Mouse (Mus musculus) c-Kit-positive CD71-negative TER-119-negative erythroid progenitor cells, embryonic 14.5 days (primary cell): ENCODE results near the gene Mrpl37.

Experiments
- DNase-seq: peaks from one replicate; pipeline ENCODE4 v3.0.0-alpha.2; 2013; ENCODE audit warnings: low read depth

Mrpl37 gene

DNA sequence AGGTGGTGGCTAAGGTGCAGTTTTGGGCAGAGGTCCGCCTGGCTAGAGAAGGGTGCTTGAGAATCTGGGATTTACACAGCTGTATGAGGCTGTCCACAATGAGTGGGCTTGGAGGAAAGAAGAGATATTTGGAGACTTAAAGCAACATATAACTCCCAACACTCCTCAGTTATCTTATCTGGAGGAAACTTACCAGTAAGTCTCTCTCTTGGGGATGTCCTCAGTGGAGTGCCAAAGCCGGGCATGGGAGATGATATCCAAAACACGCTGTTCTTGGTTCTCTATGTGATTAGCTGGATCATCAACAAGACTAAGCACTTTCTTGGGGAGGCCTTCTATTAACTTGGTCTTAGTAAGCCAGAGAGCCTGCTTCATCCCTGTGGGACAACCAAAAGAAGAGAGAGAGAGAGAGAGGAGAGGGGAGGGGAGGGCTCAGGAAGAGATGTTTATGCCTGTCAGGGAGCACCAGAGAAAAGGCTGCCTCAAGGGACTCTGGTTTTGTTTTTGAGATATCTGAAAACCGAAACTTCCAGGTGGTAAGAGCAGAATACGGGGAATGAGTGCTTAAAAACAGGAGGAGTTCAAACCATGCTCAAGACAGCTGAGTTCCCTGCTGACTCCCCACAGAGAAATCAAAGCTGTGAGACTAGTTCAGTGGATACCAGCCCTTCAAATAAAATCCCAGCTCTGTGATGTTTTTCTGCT lies 2.1 kb downstream of the Mrpl37 start:
- no peak for DNase-seq

DNA sequence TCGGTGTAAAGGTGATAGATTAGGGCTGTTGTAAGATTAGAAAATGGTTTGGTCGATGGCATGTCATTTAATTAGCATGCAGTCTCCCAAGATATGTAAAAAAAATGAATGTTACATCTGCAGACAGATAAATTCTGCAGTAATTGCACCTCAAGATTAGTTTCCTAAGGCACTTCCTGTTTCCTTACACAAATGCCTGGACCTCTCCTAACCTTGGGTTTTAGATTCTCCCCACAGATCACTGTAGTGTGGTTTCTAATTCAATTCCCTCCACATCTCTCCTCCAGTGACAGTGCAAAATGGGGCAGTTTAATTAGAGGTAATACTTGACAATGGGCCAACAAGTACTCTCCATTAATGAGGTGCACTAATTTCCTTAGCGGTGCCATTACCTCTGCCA lies 3.5 kb downstream of the Mrpl37 start:
- no peak for DNase-seq

DNA sequence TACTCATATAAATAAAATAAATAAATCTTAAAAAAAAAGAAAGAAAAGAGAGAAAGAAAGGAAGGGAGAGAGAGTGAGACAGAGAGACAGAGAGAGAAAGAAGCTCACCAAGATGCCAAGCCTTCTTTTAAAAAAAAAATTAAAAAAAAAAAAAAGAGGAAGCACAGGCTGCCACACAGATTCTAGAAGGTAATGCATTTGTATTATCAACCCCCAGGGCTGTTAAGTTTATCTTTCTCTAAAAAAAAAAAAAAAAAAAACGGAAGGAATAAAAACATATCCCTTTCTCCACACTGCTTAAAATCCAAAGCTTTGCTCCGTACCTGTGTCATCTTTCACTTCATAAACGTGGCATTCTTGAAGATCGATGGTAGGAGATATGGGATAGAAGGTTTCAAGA lies 5.1 kb downstream of the Mrpl37 start:
- no peak for DNase-seq

DNA sequence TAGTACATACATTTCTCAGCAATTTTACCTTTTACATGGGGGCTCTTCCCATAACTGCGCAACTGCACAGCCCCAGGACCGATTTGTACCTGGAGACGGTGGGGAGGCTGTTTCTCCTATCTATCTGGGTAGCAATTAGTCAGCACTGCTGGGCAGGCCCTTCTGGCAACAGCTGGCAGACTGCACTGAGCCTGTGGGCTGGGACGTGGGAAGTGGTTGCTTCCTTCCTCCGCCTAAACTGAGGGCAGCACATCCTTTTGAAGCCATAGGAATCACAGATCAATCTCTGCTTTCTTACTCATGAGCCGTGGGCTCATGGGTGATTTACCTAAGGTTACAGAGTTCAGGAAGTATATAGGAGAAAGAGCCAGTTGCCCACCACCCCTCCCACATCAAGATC lies 7.9 kb downstream of the Mrpl37 start:
- DNase-seq, result no peak

DNA sequence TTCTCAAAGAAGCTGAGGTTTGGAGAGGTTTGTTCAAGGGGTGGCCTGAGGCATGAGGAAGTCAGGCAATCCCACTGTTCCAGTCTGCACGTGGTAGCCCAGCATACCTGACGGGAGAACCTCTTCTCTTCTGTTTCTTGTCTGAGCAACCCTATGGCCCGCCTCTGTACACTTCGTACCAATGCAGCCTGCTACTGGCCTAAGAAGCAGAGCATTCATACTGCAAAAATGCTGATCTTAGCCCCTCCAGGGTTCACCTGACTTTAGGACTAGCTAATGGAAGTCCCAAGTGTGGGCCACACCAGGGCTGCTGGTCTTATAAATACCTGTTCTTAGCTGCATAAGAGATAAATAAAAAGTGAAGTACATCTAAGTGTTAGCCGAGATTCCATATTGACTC lies 8.3 kb downstream of the Mrpl37 start:
- DNase-seq, result no peak

DNA sequence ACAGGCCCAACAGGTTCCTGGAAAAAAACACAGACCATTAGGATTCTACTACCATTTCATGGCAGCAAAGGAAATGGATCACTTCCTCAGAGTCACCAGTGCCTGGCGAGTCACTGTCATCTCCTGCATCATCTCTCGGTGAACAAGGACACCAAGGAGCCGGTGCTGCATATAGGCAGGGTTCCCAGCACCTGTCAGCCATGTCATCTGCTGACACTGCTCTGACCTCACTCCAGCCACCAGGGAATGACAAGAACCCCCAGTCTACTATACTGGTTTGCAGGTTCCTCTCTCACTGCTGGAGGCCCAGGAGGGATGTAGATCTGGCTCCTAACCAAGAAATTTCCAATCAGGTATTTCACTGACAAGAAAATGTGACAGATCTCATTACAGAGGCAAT lies 10.6 kb downstream of the Mrpl37 start:
- no peak for DNase-seq

DNA sequence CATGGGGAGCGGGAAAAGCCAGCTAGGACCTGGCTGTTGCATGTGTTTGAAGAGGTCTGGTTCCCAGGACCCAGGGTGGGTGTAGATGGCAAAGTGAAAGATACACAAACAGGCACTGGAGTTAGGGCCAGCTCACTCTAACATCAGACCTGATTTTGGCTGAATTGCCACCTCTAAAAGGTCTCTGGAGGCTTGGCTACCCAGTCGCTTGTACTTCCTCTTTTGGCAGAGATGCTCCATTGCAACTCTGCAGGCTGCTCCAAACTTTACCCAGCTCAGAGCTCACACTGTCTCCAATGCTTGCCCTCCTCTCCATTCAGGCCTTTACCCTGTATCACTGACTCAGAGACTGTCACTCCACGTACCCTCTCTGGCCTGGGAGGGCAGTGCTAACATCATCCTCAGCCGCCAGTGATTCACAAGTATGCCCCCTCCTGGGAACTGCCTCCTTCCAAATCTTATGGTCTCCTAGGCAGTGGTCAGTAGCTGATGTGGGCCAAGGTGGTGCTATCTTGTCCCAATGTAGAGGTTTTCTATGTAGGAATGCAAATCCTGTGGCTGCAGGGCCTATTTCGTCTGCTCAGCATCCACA lies 13.6 kb downstream of the Mrpl37 start:
- DNase-seq, result no peak

DNA sequence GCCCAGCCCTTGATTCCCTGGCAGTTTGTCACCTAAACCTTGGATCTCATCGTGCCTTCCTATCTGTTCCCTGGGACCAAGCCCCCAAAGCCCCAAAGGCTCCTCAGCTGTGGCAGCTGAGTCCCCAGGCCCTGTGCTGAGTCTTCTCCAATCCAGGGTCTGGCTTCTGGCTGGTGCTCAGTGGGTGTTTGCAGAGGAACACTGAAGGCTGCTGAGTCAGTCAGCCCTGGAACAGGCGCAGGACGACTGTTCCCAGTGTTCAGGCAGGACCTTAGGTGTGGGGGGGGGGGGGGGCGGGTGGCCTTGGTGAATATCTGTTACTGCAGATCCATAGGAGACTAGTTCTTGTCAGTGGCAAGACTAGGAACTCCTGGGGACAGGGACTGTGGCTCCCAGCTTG lies 14.8 kb downstream of the Mrpl37 start:
- no peak for DNase-seq

DNA sequence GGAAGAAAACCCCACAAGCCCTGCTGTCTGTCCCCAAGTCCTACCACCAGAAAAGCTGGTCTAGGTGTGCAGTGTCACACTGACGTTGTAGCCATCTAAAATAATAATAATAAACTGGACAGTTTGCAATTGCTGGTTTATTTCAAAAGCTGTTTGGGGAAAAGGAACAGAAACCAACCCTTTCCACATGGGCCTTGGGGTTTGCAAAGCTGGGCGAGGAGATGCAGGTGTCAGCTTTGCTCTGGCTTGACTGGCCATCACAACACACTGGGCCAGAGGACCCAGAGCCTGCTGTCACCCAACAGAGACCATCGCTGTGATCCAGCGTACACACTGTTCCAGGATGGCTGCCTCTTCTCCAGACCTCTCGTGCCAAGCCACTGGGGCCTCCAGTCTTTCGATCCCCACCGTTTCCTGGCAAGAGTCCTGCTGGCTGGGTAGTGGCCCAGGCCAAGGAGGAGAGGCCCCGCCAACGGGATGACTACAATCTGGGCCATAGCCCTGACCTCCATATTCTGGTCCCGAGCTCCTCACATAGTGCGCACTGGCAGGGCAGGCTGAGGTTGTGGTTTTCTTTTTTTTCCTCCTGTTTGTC lies 18.0 kb downstream of the Mrpl37 start:
- DNase-seq, result no peak

DNA sequence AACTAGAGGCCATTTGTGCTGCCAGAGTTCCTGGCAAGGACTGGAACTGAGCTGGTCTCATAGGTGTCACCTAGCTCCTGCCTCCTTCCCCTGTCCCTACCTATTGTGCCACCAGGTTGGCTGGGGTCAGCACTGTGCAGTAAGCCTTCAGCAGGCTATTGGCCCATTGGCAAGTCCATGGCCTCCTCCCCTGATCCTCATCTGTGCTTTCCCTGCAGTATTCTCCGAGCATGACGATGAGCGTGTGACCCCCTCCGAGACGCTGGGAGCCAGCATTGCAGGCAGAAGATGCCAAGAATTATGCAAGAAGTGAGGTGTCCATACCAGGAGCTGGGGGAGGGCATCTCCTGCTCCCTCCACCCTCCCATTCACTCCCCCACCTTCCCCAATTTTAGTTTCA lies 18.9 kb downstream of the Mrpl37 start:
- DNase-seq, result no peak

DNA sequence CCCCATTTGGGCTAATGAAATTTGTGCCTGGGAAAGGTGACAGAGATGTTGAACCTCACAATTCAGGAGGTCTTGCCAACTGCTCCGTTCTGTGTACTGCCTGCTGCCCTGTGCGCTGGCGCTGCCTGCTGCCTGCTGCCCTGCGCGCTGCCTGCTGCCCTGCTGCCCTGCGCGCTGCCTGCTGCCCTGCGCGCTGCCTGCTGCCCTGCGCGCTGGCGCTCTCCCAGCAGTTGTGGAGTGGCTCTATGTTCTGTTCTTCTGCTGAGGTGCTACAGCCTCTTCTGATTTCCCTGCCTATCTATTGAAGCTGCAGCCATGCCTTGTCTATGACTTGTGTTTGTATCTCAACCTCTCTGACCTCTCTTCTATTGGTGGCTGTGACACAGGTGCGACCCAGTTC lies 21.5 kb downstream of the Mrpl37 start:
- DNase-seq, result no peak

DNA sequence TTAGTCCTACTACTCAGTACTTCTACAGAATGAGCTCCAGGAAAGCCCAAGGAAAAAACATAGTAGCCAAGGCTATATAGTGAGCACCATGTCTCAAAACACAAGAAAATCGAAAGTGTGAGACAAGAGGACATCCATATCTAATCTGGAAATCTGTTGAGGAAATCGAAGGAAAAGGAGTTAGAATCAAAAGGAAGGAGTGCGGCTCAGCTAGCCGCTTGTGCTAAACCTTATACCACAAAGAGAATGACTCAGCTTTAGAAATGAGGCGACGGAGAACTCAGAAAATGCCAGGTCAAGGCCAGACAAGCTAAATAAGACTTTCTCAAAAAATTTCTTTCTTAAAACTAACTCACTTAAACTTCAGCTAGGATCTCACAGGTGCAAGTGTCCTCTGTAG lies 24.4 kb downstream of the Mrpl37 start:
- no peak for DNase-seq

DNA sequence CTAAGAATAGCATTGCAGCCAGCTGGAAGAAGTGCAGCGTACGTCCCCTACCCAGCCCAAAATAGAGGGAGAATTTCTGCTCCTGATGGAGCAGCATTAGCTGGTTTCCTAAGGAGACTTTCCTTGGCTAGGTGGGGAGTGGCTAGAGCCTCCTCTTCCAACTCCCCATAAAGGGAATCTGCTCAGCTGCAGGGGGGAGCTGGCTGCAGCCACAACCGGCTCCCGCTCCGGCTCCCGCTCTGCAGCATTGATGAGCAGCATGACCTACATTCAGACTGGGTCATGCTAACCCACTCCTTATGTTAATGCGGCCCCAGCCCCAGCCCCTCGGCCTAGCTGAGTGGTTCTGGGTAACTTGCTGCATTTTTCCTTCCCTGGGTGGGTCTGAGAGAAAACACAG lies 27.4 kb downstream of the Mrpl37 start:
- no peak for DNase-seq

DNA sequence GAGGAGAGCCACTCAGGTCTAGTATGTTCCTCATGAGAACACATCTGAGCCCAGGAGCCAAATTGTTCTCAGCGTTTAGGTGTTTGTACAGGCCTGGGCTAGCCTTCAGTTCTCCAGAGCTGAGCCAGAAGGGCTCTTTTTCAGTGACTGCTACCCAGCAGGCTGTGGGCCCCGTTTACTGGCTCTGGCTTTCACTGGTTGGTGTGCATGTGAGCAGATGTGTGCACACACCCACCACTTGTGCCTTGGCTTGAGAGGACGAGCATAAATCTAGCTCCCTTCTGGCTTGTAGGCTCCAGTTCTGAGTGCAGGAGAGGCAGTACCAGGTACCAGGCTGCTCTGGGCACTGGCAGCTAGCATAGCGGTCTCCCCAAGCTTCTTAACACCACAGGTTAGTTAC lies 28.4 kb downstream of the Mrpl37 start:
- DNase-seq, result no peak

DNA sequence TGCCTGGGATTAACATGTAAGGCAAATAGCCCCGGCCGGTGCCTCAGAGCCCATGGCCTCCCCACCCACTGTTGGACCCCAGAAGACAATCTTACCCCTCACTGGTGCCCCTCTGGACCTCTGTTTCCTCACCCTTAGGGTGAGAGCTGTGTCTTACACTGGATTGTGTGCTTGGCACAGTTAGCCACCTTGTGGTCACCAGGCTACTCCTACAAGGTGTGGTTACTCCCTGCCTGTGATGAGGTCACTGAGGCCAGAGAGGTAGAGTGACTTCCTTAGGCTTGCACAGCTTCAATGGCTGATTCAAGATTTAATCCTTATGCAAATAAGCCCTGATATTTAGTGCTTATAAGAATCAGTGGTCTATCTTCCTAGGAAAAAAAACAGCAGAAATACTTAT lies 29.7 kb downstream of the Mrpl37 start:
- DNase-seq, result no peak

DNA sequence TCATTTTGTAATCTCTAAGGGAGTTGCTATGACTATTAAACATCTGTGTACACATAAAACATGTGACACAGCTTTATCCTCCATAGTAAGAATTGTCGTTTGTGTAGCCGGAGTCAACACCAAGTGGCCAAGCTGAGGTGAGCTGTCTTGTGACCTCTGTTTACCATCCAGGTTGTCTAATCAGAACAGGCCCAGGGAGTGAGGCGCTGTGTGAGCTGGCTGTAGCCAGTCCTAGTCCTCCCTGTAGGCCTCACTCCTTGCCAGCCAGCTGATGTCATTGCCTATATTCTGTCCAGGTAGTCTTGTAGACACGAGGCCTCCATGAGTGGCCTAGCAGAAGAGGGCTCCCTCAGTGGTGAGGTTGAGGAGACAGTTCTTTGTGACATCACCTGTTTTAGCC lies 31.0 kb downstream of the Mrpl37 start:
- DNase-seq, result no peak

DNA sequence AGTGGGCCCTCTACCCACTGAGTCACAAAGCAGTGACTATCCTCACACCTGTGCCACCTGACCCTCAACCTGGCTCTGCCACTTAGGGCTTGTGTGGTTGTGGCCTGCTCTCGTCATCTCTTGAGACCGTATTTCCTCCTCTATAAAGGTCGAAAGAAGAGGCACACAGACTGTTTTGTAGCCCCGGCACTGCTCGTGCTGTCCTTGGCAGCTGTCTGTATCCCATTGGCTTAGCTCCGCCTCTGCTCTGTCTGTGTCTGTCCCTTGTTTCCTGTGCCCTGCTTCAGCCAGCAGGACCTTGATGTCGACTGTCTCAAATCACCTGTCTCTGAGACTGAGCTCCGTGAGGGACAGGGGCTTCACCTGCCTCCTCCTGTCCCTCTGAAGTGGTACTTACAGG lies 40.2 kb downstream of the Mrpl37 start:
- DNase-seq, result no peak

DNA sequence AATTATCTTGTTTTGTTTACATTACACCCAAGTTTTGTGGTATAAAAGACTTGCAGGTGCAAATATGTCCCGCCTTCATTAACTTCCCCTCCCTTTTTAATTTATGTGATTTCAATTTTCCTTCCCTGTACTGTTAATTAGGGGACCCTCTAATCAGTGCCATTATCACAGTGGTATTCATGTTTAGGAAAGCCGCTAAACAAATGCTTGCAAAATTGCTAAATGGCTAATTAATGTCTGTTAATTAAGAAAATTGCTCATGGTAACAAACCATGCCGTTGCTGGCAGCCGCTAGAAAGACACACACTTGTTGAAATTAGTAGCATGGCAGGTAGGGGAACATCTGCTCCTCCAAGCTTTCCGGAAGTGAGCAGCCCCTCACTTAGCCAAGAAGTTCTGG lies 41.3 kb downstream of the Mrpl37 start:
- no peak for DNase-seq

DNA sequence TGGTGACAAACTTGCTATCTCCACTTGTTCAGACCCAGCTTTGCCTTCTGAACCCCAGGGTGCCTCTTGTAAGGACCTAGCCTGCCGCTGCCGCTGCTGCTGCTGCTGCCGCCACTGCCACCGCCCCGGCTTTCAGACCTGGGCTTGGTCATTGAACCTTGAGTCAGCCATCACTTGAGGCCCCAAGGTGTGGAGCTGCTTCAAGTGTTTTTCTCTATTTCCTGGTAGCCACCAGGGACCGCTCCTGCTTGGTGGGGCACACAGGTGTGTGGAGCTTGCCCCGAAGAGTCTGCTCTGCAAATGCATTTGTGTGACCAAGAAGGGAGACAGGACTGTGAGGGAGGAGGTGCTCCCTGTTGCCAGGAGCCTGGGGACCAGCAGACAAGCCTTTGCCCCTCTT lies 41.8 kb downstream of the Mrpl37 start:
- no peak for DNase-seq

DNA sequence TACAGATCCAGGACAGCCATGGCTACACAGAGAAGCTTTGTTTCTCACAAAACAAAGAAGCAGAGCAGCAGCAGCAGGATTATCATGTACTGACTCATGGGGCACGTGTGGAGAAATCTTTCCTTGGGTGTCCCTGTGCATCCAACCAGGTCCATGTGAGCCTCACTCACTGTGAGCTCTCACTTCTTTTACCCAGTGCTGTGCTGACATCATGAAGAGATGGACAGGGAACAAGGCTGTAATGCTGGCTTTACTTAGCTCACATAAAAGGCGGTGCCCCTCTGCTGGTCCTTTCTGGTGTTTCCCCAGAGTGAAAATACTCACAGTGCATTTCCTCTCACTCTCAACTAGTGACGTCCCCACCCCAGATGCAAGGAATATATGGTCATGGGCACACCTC lies 45.2 kb downstream of the Mrpl37 start:
- DNase-seq, result no peak

DNA sequence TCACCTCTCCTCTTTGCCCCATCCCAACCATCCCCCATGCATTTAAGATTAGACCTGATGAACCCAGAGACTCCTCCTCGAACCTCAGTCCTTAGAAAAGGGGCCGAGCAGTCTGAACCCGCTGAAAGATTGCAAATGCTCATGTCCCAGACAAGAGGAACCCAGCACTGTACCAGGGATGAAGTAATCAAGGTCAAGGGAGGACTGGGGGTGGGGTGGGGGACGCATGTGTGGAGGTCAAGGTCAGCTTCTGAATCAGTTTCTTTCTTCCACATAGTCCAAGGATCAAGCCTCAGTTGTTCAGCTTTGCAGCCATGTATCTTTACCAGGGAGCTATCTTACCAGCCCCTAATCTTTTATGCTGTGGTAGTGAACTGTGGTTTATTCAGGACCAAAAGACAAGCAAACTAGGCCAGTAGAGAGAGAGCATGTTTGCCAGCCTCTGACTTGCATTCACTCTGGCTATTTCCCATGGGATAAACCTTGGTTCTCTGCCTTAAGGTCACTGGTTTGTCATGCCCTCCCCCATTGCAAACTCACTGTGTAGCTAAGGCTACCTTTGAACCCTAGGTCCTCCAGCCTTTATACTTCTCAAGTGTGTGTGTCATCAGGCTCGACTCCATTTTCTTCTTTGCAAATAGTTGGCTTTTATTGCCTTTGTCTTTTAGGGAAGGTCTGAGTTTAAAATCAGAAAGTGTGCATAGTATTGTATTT lies 46.2 kb downstream of the Mrpl37 start:
- no peak for DNase-seq

DNA sequence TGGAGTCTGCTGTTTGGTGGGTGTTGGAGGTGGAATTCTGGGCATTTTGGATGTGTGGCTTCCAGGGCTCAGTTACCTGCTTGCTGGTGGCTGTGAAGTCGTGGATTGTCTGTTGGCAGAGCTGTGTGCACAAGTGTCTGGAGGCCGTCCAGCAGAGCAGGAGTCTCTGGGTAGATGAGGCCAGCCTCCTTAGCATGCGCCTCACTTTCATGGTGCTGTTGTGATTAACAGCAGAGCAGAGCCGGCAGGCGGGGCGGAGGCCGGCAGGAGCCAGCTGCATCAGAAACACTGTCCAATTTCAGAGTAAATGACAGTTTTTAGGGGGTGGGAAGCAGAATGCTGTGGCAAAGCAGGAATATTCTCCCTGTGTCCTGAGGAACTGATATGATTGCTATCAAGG lies 47.6 kb downstream of the Mrpl37 start:
- DNase-seq, result no peak

DNA sequence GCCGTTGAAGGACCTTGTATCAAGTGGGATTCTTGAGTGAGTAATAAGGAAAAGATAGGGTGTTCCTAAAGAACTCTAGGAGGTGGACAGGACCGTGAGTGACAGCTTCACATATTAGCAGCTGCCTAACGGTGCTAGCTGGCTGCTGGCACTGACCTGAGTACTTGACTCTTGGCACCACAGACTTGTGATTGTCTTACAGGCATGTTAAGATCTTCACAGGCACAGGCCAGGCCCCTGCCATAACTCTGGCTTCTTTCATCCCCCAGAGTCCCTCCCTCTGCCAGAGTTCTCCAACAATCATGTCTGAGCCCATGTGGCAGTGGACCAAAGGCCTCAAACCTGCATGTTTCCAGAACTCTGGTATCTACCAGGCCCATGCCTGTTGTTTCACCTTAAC lies 48.1 kb downstream of the Mrpl37 start:
- DNase-seq, result no peak
